Mouse (Mus musculus): ENCODE measurements around the gene Plekho2.

GRCm38 (mm10) chr9:65545635-65546412, 34.0 kb downstream of the Plekho2 start:
- TF ChIP-seq POLR2A (IDR thresholded peaks at IDR 0.05; ENCODE audit: control insufficient read depth, low read depth, low read length): no peak
- no peak for TF ChIP-seq CTCF (IDR thresholded peaks at IDR 0.05; ENCODE audit: control insufficient read depth, insufficient read depth, insufficient replicate concordance, low read depth, low read length)

Data from testis, adult 2 months (tissue).